8 mouse cellular contexts compared by ENCODE assay signal in the genomic region with DNA sequence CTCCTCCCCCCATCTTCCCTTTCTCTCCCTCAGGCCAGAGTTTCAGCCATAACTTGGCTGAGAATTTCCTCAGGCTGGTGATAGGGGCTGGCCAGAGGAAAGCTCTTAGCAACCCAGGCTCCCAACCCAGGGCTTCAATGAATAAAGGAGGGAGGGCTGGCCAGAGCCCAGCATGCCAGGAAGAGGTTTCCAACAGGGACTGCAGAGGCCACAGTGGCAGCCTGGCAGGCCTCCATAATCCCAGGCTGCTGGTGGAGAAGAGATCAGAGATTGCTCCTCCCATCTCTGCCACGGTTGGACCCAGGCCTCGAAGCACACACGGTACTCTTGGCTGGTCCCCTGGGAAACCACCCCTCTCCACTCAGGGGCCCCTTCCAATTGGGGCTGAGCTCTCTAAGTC. TPM values are rescaled to one million over a fixed set of nuclear protein-coding genes. Genes with fewer than 3 reads are reported as not detected.
DNase-seq lines count a peak whose midpoint lies in the region; ATAC-seq and TF ChIP-seq lines count a peak whose summit lies in the region.

No protein-coding gene starts in this region.

- H3K4me3 ChIP-seq in gastrocnemius, adult 2 months, result no peak overlapping the region
- H3K4me3 ChIP-seq in hindbrain, embryonic 12.5 days, result no peak overlapping the region
- H3K4me3 ChIP-seq in midbrain, embryonic 10.5 days, result no peak overlapping the region

- no peaks in the 10 kb centered on the region for H3K36me3 ChIP-seq in hindbrain, embryonic 12.5 days
- no peaks in the 10 kb centered on the region for H3K36me3 ChIP-seq in midbrain, embryonic 10.5 days

- H3K9ac ChIP-seq in hindbrain, embryonic 12.5 days, result no peak overlapping the region

- no peak; the same call in 1 of the 2 replicates for ATAC-seq in hindbrain, embryonic 12.5 days (ENCODE audit: low FRiP score)
- ATAC-seq in megakaryocyte, adult 5-6 weeks (ENCODE audit: poor library complexity, severe bottlenecking), result no peak
- no peak for ATAC-seq in megakaryocyte-erythroid progenitor cell, adult 5-6 weeks (replicated peaks; ENCODE audit: low FRiP score, low TSS enrichment, poor library complexity, severe bottlenecking)

- DNase-seq in gastrocnemius, adult 2 months, result no peak
- no peak for DNase-seq in gastrocnemius, adult 18-20 months (ENCODE audit: low spot score)
- DNase-seq in 3T3-L1 (ENCODE audit: low read depth, low spot score), result peak; percentile 23
- peak; percentile 74 to 80 for DNase-seq in cerebellum, postnatal 36 days
- DNase-seq in midbrain, embryonic 10.5 days (ENCODE audit: low spot score), result no peak

- no peak for TF ChIP-seq CTCF in gastrocnemius, adult 2 months (IDR thresholded peaks at IDR 0.05)

- no peaks in the 10 kb centered on the region for H3K9me3 ChIP-seq in hindbrain, embryonic 12.5 days (replicated peaks)
- H3K9me3 ChIP-seq in midbrain, embryonic 10.5 days (replicated peaks), result no peaks in the 10 kb centered on the region

- H3K27me3 ChIP-seq in hindbrain, embryonic 12.5 days, result no peaks in the 10 kb centered on the region
- peaks cover 45% of the 10 kb centered on the region for H3K27me3 ChIP-seq in midbrain, embryonic 10.5 days (ENCODE audit: low read depth, poor library complexity, severe bottlenecking)

- 32% methylated on average over 3 of the region's 3 CpGs for WGBS in hindbrain, embryonic 12.5 days
- 8% methylated on average over 3 of the region's 3 CpGs for WGBS in midbrain, embryonic 10.5 days

- H3K27ac ChIP-seq in gastrocnemius, adult 2 months, result peak overlapping the region; percentile 63
- H3K27ac ChIP-seq in hindbrain, embryonic 12.5 days, result peak overlapping the region; percentile 57; the same call in 1 of the 2 replicates
- peak overlapping the region; percentile 65 for H3K27ac ChIP-seq in midbrain, embryonic 10.5 days (replicated peaks)

- intact Hi-C loops in gastrocnemius, adult 2 months (cut with DNase I), result no loop called here

- no peak overlapping the region for H3K4me2 ChIP-seq in hindbrain, embryonic 12.5 days (replicated peaks)

- peaks cover 92% of the 10 kb centered on the region for H3K4me1 ChIP-seq in hindbrain, embryonic 12.5 days
- peaks cover 94% of the 10 kb centered on the region for H3K4me1 ChIP-seq in midbrain, embryonic 10.5 days

RNA-seq across cellular contexts. Expression of gene Coro2b, which starts 10.4 kb away (rescaled TPM):
- total RNA-seq in gastrocnemius, adult 2 months (2021), result 1 to 10 TPM; 6.7 to 8.7 TPM
- 1 to 10 TPM; 5.7 to 6.1 TPM for total RNA-seq in gastrocnemius, adult 18-20 months (2021)
- 34.2 and 36.9 TPM in 2 replicates for polyA plus RNA-seq in hindbrain, embryonic 12.5 days (2016; fragmentation: Nextera tagmentation; extraction: Ambion mirVana)
- polyA plus RNA-seq in midbrain, embryonic 10.5 days (2016; fragmentation: Nextera tagmentation; extraction: Ambion mirVana), result 12.8 and 16.2 TPM in 2 replicates
- 0.11 and 0.18 TPM in 2 replicates for total RNA-seq in megakaryocyte, adult 5-6 weeks (2015)
- 0.22 TPM in 1 of 2 replicates, not detected in the other for total RNA-seq in megakaryocyte, adult 5-6 weeks (2017)
- total RNA-seq in megakaryocyte-erythroid progenitor cell, adult 5-6 weeks (2014; fragmentation: Nextera tagmentation), result 1.2 TPM in 1 of 2 replicates, not detected in the other
- total RNA-seq in megakaryocyte-erythroid progenitor cell, adult 5-6 weeks (2017), result not detected in 2 replicates

Comparison
In these comparisons a context has a peak if more than half of its experiments do, and no peak if none do; other contexts are left out.
1. DNase-seq: peak in 3T3-L1 (single experiment) and cerebellum, postnatal 36 days (2 of 2); none in gastrocnemius, adult 2 months (single experiment), gastrocnemius, adult 18-20 months (single experiment) and midbrain, embryonic 10.5 days (single experiment).
2. Peak in every context shown above with its lines, with median percentiles within 50 percentile points of each other: H3K27ac ChIP-seq.